Mouse (Mus musculus) adrenal gland, postnatal 36 days (tissue): ENCODE results near the gene Sin3a. TPM values are rescaled to one million over a fixed set of nuclear protein-coding genes. Genes with fewer than 3 reads are reported as not detected.

Source experiments
- DNase-seq, 2 experiments: peaks; one replicate each; pipeline ENCODE4 v3.0.0; 2021; ENCODE audit warnings: mixed read lengths in 1 of 2
- long read RNA-seq, 2 experiments: library from polyadenylated mRNA; stranded (forward); transcript quantifications; one replicate each; pipeline ENCODE4 v2.0.0; 2021; ENCODE audit warnings: borderline sequencing depth in 2 of 2
- total RNA-seq, 2 experiments: library from RNA; stranded (reverse); gene quantifications; 2 replicates each; pipeline ENCODE4 v1.2.3; 2021

The Sin3a gene
- 10 to 100 TPM; 41.8 to 54.3 TPM for total RNA-seq
- long read RNA-seq, experiment 1, full-length matches to known transcripts = 1 of 11 reads
- long read RNA-seq, experiment 1, partial matches to known transcripts = 8 of 11 reads
- long read RNA-seq, experiment 1, other reads (novel, unspliced or antisense) = 2 of 11 reads
- long read RNA-seq, experiment 2, partial matches to known transcripts = 0 of 2 reads
- long read RNA-seq, experiment 2, other reads (novel, unspliced or antisense) = 2 of 2 reads

DNA sequence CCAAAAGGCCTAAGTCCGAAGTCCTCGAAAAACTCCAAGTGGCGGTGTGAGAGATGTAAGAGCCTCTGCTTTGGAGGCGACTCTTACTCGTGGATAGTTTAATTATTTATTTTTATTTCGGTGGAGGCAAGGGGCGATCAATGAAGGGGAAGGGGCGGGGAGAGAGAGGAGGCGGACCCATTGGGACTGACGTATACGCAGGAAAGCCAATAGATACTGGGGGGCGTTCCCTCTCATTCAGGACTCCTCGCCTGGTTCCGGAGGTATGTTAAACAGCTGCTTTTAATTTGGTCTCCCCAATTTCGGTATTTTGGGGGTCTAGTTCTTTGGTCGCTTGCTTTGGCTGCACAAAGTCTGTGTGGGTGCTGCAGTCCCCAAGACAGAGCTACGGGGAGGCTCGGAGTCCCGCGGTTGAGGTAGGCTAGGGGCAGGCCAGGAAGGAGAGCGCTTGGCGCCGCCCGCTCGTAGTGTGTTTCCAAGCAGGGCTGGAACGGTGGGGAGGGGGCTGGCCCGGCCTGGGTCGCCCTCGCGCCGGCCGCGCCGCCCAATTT is at the start of gene Sin3a:
Gene Sin3a (plus strand): TSS at position 240 of the 551 bp plus-strand sequence.
- peak; percentile 74 to 85 for DNase-seq

DNA sequence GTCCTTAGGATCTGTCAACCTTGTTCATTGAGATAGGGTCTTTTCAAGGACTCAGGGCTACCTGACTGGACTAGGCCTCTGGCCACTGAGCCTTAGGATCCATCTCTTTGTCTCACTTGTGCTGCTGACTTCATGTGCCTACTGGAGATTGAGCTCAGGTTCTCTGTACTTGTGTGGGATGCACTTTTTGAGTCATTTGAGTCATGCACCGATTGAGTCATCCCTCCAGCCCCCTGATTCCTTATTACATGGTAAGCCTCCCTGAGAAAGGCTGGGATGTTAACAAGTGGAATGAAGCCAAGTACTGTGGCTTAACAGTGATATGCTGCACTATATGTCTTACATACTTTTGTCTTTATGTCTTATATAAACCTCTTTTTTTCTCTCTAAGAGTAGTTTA is 40.1 kb upstream of the Sin3a start:
- DNase-seq = no peak

DNA sequence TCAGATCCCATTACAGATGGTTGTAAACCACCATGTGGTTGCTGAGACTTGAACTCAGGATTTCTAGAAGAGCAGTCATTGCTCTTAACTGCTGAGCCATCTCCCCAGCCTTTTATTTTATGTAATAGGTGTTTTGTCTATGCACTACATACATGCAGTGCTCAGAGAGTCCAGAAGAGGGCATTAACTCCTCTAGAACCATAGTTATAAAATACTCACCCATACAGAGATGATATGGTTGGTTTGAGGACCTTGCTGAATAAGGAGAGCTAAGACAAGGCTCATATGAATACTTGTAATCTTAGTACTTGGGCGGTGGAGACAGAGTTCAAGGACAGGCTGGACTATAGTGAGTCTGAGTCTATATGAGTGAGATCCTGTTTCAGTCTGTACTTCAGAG is 15.6 kb upstream of the Sin3a start:
- DNase-seq = peak; percentile 13 to 68

DNA sequence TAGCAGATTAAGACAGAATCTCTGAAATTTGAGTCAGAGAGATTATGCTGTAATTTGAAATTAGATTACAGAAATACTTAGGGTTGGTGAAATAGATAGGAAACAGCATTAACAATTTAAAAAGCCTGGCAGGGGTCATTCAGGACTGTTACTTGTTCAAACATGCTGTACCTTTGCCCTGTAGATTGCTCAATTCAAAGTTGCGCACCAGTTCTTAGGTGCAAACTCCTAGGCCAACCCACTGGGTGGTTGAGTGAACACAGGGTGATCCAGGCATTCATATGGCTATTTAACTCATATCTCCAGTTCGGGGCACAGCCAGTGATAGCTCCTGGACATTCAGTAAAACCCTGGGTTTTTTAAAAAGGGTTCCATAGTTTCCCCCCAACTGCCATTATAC is 7.7 kb upstream of the Sin3a start:
- DNase-seq = peak in 1 of 2 experiments; percentile 11

DNA sequence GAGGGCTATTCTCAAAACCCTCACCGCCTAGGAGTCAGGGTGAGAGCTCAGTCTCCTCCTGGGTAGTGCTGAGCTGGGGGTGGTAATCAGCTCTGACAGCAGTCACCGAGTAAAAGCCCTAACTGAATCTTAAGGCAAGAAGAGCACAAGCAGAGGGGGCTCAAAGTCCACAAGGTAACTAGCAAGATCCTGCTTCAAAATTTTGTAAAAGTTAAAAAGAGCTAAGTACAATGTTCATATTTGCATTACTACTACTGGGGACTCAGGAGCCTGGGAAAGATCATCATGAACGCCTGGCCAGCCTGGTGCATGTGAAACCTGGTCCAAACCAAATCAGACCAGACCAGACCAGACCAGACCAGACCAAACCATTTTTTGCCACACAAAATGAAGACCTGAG is 3.6 kb upstream of the Sin3a start:
- DNase-seq = no peak

DNA sequence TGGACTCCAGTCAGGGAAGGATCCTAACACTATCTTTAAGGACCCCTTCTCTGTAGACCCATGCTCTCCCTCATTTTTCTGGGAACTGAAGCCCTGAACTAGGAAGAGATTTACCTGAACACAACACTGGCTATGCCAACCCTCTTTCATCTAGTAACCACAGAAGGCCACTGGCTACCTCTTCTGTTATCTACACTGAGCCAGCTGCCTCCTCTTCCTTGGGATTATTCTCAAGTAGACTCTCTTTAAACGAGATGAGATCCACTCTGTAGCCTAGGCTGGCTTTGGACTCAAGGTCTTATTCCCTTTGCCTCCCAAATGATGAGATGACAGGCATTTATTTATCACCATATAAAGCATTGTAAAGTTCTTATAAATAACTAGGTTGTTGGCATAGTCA is 1.6 kb upstream of the Sin3a start:
- no peak for DNase-seq

DNA sequence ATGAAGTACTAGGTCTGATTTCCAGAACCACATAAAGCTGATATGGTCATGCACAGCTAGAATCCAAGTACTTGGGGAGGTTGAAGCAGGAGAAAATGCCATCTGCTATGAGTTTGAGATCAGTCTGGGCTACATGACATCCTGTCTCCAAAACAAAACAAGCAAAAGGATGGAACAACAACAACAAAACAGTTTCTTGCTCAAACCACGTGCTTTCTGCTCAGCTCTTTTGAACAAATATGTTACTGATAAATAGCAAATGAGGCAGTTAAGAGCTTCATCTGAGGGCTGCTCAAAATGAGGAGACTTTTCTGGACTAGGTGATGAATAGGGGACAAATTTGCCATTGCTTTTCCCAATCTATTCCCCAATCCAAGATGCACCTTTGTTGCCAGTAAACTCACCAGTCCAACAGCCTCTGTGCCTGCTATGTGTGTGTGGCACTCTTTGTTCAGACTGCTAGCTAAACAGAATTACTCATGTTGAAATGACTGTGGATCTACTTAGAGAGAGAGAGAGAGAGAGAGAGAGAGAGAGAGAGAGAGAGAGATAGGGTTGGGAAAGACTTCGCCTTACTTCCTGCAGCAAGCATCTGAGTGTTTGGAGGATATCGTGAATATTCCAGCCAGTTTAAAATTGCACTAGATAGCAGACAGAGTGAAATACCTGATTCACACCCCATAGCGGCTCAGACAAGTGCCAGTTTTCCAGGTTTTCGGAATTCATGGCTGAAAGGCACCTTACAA is 867 bp upstream of the Sin3a start:
- DNase-seq = no peak

DNA sequence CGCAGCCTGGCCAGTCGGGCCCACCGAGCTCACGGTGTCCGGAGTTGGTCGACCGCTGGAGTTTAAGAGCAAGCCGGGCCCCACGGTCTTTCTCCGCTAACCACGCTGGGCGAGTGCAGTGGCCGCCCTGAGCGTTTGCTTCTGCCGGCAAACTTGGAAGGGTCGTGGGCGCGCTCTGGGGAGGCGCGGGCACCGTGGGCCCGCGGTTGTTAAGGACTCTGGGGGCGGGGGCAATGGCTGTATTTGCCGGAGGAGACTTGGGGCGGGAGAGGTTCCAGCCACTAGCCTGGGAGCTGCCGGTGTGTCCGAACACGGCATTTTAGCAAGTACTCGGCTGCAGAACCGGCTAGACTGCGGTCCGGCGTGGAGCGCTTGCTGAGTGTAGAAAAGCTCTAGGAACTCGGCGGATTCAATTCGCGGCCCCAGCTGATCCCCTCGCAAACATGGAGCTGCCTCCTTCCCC is 717 bp downstream of the Sin3a start:
- DNase-seq = no peak

DNA sequence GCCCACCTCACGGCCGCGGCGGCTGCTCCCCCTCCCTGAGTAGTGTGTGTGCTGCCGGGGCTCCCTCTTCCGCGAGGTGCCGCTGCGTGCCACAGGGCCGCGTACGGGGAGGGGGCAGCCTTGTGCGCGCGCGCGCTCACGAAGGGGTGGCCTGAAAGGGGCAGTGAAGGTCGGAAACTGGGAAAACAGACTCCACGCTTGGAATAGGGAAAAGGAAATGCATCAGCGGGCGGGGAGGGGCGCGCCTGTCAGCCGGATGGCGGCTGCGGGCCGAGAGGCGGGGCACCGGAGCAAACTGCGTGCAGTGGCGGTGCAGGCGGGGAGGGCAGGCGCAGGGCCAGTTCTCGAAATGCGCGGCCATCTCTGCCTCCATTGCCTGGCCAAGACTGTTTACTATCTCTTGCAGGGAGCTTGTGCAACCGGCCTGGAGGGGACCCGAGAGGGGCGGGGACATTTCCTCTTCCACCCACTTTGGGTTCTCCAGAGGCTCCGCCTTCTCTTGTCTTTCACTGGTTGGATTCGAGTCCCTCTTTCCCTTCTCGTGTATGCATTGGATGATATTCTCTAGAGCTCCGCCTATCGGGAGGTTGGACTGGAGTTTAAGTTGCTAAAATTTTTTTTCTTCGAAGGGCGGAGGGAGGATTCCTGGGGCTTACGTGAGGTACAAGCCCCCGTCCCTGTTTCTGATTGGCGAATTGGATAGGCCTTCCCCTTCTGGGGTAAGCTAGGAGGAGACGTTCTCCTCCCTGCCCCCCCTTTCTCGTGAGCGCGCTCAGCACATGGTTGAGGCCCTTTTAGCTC is 1.3 kb downstream of the Sin3a start:
- peak; percentile 97 to 98 for DNase-seq

DNA sequence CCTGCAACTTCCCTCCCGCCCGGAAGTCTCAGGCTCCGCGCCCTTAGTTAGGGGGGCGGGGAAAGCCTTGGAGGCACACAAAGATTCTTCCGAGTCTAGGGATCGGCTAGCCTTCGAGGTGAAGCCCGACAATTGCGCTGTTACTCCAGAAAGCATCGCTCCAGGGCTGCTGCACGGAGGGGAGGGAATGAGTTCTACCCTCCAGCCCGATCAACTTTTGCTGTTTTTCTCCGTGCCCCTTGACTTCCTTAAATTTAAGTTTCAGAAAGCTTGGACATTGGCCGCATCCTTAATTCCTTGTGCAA is 1.9 kb downstream of the Sin3a start:
- no peak for DNase-seq

DNA sequence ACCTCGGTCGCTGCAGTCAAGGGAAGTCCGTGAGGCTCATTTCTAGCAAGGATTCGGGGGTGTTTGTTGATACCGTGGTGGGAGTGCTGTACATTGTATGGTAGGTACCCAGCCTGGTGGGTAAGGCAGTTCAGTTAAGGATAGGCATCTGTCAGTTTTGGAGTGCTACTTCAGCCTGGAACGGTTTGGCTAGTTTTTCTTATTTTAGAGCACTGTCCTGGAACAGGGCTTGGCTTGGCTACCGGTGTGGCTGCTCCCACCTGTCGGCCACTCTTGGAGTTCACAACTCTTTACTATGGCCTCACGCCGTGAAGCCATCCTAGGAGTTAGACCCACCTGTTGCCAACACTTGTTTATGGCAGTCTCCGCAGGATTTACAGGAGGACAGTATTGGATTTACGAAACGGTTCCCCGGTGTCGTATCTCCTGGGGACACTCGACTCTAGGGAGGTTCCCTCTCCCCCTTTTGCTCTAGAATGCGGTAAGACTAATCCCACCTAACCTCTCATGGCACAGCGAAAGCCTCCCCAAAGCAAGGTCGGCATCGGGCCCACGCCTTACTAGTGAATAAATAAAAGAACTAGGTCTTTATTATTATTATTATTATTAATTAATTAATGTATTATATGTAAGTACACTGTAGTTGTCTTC is 2.5 kb downstream of the Sin3a start:
- DNase-seq = peak; percentile 22 to 52

DNA sequence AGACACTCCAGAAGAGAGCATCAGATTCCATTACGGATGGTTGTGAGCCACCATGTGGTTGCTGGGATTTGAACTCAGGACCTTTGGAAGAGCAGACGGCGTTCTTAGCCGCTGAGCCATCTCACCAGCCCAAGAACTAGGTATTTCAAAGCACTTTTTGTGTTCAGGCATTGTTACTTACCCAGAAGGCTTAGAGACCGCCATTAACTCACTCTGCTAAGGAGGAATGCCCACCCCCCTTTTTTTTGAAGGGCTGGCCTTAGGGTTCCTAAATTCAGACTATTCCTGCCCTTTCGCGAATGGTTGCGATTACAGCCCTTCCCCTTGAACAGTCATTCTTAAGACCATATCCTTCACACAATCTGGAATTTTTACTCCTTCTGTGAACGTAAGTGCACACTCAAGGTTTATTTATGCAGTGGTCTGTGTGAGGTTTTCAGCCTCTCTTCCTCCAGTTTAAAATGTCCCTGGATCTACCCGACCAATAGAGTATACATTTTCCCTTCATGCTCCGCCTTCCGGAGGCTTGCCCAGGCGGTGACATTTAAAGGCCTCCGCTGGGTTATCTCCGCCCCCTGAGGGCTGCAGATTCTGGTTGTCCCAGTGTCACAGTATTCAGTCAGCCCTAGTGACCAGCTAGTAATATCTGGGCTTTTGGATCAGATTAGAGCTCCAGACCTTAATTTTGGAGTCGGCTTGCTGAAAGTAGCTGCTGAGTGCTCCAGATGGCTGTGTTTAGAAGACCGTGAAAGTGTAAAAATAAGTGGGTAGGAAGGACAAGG is 3.2 kb downstream of the Sin3a start:
- peak; percentile 87 to 88 for DNase-seq

DNA sequence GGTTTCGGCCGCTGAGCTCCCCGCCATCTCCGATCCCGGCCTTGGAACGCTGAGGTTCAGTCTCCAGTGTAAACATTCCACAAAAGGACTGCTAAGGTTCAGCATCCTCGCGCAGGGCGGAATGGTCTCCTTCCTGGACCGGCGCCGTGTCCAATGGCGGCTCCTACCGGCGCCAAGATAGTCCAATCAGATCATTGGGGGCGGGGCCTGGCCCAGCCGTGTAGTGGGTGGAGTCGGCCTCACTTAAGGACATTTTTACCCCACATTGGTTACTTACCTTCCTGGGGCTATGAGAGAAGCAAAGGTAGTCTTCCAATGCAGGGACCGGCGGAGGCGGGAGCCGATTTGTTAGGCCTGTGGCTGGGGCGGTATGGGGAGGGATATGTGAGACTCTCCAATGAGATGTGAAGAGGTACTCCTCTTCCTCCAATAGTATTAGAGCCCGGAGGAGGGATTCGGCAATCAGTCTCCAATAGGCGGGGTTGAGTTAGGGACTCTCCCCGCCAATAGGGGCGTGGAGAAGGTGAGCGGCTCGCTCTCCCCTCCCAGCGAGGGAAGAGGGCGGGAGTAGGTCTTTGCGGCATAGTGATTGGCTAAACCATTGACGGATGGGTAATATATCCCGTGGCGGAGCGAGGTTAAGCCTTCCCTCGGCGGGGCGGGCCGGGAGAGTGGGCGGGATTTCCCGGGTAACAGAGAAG is 4.0 kb downstream of the Sin3a start:
- peak; percentile 97 for DNase-seq

DNA sequence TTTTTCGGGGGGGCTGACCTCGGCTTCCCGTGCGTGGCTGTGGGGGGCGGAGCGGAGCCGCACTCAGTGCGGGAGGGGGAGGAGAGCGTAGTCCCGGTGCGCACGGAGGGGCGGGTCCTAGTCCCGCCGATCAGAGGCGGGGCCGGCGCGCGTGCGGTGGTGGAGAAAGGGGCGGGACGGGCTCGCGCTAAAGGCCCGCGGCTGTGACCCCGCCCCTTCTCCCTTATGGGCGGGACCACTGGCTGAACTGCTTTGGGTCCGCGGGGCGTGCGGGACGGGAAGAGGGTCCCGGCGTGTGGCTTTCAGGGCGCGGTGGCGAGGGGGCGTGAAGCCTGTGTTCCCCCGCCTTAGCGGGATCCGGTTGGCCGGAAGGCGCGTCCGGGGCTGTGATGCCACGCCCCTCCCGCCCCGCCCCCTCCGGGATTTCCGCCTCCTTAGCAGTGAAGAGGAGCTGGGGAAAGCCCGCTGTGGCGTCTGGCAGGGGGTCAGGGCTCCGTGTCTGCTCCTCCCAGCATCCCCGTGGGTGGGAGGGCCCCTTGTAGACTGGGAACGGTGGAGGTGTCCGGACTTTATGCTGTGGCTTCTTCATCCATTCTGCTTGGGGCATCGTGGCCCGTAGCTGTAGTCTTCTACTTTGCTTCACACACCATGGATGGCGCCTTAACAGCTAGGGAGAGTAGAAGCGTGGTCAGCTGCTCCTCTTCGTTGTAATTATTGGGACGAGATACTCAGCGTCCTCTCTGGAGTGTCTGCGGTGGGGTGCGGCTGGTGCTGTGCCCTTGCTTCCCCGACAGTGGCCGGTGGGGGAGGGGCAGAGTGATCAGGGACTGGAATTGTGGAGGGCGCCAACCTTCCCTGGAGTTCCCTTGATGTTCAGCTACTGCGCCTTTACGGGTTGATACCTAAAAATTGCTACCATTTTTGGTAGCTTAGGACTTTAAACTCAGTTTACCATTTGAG is 5.1 kb downstream of the Sin3a start:
- DNase-seq = peak; percentile 93 to 96

DNA sequence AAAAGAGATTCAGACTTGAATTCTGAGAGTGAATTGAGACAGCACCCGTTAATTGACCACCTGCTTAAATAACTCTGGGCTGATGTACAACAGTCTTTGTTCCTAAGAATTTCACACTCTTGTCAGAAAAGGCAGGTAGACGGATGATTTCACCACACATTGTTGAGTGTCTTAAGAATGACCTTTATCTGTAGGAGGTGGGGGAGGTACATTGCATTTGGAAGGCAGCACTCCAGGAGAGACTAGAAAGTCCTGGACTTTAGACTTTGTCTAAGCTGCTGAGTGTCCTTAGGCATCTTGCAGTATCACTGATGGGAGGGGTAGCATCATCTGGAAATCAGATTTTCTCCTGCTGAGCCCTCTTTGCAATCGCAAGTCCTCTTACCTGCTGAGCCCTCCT is 10.4 kb downstream of the Sin3a start:
- DNase-seq = no peak

DNA sequence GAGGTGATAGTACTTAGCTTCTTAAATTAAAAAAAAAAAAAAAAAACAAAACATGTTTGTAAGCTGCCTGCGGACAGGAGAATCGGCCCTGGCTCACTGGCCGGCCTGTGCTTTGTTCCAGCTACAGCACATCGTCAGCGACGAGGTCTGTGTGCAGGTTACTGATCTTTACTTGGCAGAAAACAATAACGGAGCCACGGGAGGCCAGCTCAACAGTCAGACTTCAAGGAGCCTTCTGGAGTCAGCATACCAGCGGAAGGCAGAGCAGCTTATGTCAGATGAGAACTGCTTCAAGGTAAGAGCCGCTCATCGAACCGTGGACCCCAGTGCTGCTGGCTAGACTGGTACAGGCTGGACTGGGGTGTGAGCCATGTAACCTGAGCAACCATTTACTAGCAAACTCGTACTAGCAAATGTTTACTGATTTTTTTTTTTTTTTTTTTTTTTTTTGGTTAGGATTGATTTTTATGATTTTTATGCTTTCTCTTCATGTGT is 45.5 kb downstream of the Sin3a start:
- no peak for DNase-seq

DNA sequence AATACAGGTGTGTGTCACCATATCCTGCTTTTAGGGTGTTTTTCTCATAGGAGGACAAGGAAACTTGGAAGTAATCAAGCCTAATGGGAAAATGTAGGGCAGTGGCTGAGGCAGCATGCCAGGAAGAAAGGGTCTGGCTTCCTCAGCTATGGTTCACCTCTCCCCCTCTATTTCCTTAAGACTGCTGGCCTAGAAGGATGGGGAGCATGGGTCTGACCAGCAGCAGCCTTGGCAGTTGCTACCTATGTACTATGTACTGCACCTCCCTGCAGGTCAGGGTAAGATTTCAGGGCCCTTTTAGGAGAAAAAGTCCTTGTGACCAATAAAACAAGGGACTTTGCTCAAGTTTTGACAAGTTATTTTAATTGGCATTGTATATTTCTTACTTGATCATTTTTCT is 57.8 kb downstream of the Sin3a start:
- no peak for DNase-seq

DNA sequence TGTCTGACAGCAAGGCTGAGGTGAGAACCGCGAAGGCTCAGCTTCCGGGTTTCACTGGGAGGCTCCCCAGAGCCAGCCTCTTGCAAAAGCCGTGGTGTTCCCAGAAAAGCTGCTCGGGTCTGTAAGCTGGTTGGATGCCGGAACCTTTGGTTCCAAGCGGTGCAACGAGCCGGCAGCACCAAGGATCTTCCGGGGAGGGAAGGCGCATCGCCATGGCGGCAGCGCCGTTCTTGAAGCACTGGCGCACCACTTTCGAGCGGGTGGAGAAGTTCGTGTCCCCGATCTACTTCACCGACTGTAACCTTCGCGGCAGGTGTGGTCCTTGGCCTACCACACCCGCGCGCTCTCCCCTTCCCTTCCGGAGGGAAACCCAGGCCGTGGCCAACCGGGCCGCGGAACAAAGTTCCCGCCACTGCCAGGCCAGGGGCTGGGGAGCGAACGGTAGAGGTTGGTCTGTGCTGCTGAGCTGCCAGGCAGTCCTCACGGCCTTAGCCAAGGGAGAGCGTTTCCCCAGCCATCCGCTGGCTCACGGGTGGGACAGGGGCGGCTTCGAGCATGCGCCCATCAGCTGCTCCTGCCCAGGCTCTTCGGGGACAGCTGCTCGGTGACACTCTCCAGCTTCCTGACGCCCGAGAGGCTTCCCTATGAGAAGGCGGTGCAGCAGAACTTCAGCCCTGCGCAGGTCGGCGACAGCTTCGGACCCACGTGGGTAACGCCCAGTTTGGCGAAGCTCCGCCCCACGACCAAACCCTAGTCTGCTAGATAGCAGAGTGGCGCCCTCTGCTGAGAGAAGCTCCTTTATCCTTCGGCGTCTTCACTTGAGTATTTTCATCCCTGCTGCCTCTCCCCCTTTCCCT is 59.0 kb downstream of the Sin3a start, which contains the start of gene Man2c1:
Gene Man2c1 (plus strand): TSS at position 114 of the 857 bp plus-strand sequence.
- DNase-seq = peak; percentile 95 to 96
